ENCODE assay signal across 32 mouse cellular contexts in genomic region chr17:37075181-37075580, GRCm38 (mm10). TPM values are rescaled to one million over a fixed set of nuclear protein-coding genes. Genes with fewer than 3 reads are reported as not detected.
"Had no signal": no experiment of that assay in that cellular context is flagged by ENCODE, and none has a peak within 500 bp of the region (broad histone marks: within the 10 kb centered on the region; RNA-seq: fewer than 3 reads in every experiment).

No protein-coding gene starts in this region.

- ATAC-seq: midbrain, embryonic 13.5 days; midbrain, embryonic 16.5 days had no signal

- H3K27ac ChIP-seq: kidney, embryonic 15.5 days; liver, embryonic 13.5 days; midbrain, embryonic 13.5 days; neural tube, embryonic 13.5 days; stomach, postnatal 0 days had no signal

- H3K4me1 ChIP-seq: liver, embryonic 13.5 days had no signal

- H3K36me3 ChIP-seq: liver, embryonic 13.5 days had no signal

- H3K4me2 ChIP-seq: kidney, embryonic 15.5 days; liver, embryonic 13.5 days; midbrain, embryonic 13.5 days; neural tube, embryonic 13.5 days had no signal

- H3K4me3 ChIP-seq: kidney, embryonic 15.5 days; liver, embryonic 13.5 days; midbrain, embryonic 13.5 days; myocyte; neural tube, embryonic 13.5 days had no signal

- H3K27me3 ChIP-seq: kidney, embryonic 15.5 days; liver, embryonic 13.5 days; neural tube, embryonic 13.5 days had no signal

- H3K9ac ChIP-seq: kidney, embryonic 15.5 days; liver, embryonic 13.5 days; midbrain, embryonic 13.5 days; neural tube, embryonic 13.5 days had no signal

- H3K9me3 ChIP-seq: kidney, embryonic 15.5 days; liver, embryonic 13.5 days; midbrain, embryonic 13.5 days; neural tube, embryonic 13.5 days had no signal

- DNase-seq: kidney, adult 11 months; kidney, adult 8-10 months; kidney, postnatal 10 days; kidney, postnatal 36 days; liver, embryonic 13.5 days; lung, adult 2 months; lung, postnatal 14 days; lung, postnatal 4 days; retina, postnatal 1 day; thymus, adult 2 months; thymus, postnatal 14 days; thymus, postnatal 4 days had no signal

RNA-seq across cellular contexts. Expression of gene Olfr90, which starts 13.1 kb away (rescaled TPM):
- total RNA-seq: layer of hippocampus, adult 18-20 months; layer of hippocampus, postnatal 10 days; left cerebral cortex, adult 8-10 months; liver, adult 2 months; megakaryocyte progenitor cell, adult 5-6 weeks; megakaryocyte-erythroid progenitor cell, adult 5-6 weeks; monocyte, adult 5-6 weeks; neutrophil, adult 5-6 weeks had no signal
- polyA plus RNA-seq: limb, embryonic 11.5 days; limb, embryonic 14.5 days; liver, adult 2 months; liver, embryonic 13.5 days; liver, embryonic 16.5 days; lung, adult 2 months; lung, embryonic 16.5 days; midbrain, embryonic 13.5 days; midbrain, embryonic 16.5 days; myocyte; neural tube, embryonic 13.5 days; stomach, embryonic 14.5 days; stomach, postnatal 0 days; thymus, adult 2 months had no signal

RNA-seq across cellular contexts. Expression of gene Olfr91, which starts 22.9 kb away (rescaled TPM):
- total RNA-seq: layer of hippocampus, adult 18-20 months; layer of hippocampus, postnatal 10 days; left cerebral cortex, adult 8-10 months; left cerebral cortex, postnatal 14 days; liver, adult 2 months; megakaryocyte progenitor cell, adult 5-6 weeks; megakaryocyte-erythroid progenitor cell, adult 5-6 weeks; monocyte, adult 5-6 weeks; neutrophil, adult 5-6 weeks had no signal
- polyA plus RNA-seq: kidney, embryonic 15.5 days; limb, embryonic 11.5 days; limb, embryonic 14.5 days; liver, adult 2 months; liver, embryonic 13.5 days; liver, embryonic 16.5 days; lung, adult 2 months; lung, embryonic 16.5 days; midbrain, embryonic 13.5 days; midbrain, embryonic 16.5 days; myocyte; neural tube, embryonic 13.5 days; stomach, embryonic 14.5 days; stomach, postnatal 0 days; thymus, adult 2 months had no signal

RNA-seq across cellular contexts. Expression of gene Olfr92, which starts 44.7 kb away (rescaled TPM):
- total RNA-seq: layer of hippocampus, adult 18-20 months; layer of hippocampus, postnatal 10 days; left cerebral cortex, adult 8-10 months; left cerebral cortex, postnatal 14 days; liver, adult 2 months; megakaryocyte progenitor cell, adult 5-6 weeks; megakaryocyte-erythroid progenitor cell, adult 5-6 weeks; neutrophil, adult 5-6 weeks had no signal
- polyA plus RNA-seq: kidney, embryonic 15.5 days; limb, embryonic 11.5 days; limb, embryonic 14.5 days; liver, adult 2 months; liver, embryonic 13.5 days; liver, embryonic 16.5 days; lung, adult 2 months; lung, embryonic 16.5 days; midbrain, embryonic 13.5 days; midbrain, embryonic 16.5 days; myocyte; neural tube, embryonic 13.5 days; stomach, embryonic 14.5 days; stomach, postnatal 0 days; thymus, adult 2 months had no signal

RNA-seq across cellular contexts. Expression of gene Mog, which starts 52.0 kb away (rescaled TPM):
- total RNA-seq: liver, adult 2 months; megakaryocyte progenitor cell, adult 5-6 weeks; megakaryocyte-erythroid progenitor cell, adult 5-6 weeks; monocyte, adult 5-6 weeks; neutrophil, adult 5-6 weeks had no signal
- polyA plus RNA-seq: limb, embryonic 14.5 days; liver, adult 2 months; liver, embryonic 13.5 days; liver, embryonic 16.5 days; lung, adult 2 months; thymus, adult 2 months had no signal
